Mouse (Mus musculus): Measurements from ENCODE around the gene Erg.

The Erg gene

GRCm38 (mm10) chr16:95388292-95388691 is 198.1 kb downstream of the Erg start:
- no peak for DNase-seq (ENCODE audit: low spot score)

- no peak for DNase-seq (ENCODE audit: low spot score)
Measured at GRCm38 (mm10) chr16:95387008-95387407, 199.4 kb downstream of the Erg start.

GRCm38 (mm10) chr16:95385299-95385973 is 201.0 kb downstream of the Erg start:
- DNase-seq (ENCODE audit: low spot score) = no peak

GRCm38 (mm10) chr16:95384590-95385148 is 201.7 kb downstream of the Erg start:
- DNase-seq (ENCODE audit: low spot score) = no peak

- peak; percentile 25 for DNase-seq (ENCODE audit: low spot score)
Measured at GRCm38 (mm10) chr16:95382251-95382650, 204.1 kb downstream of the Erg start.

GRCm38 (mm10) chr16:95376834-95377233 is 209.6 kb downstream of the Erg start:
- no peak for DNase-seq (ENCODE audit: low spot score)

GRCm38 (mm10) chr16:95376364-95376763 is 210.0 kb downstream of the Erg start:
- no peak for DNase-seq (ENCODE audit: low spot score)

GRCm38 (mm10) chr16:95374646-95375045 is 211.7 kb downstream of the Erg start:
- DNase-seq (ENCODE audit: low spot score) = no peak

GRCm38 (mm10) chr16:95372960-95373359 is 213.4 kb downstream of the Erg start:
- DNase-seq (ENCODE audit: low spot score) = peak; percentile 60

- no peak for DNase-seq (ENCODE audit: low spot score)
Measured at GRCm38 (mm10) chr16:95371713-95372112, 214.7 kb downstream of the Erg start.

- DNase-seq (ENCODE audit: low spot score) = no peak
Measured at GRCm38 (mm10) chr16:95366989-95367765, 219.2 kb downstream of the Erg start.

GRCm38 (mm10) chr16:95365214-95365613 is 221.2 kb downstream of the Erg start:
- no peak for DNase-seq (ENCODE audit: low spot score)

GRCm38 (mm10) chr16:95363632-95364465 is 222.5 kb downstream of the Erg start:
- DNase-seq (ENCODE audit: low spot score) = no peak

GRCm38 (mm10) chr16:95361950-95362349 is 224.4 kb downstream of the Erg start:
- DNase-seq (ENCODE audit: low spot score) = no peak

GRCm38 (mm10) chr16:95360940-95361489 is 225.4 kb downstream of the Erg start:
- DNase-seq (ENCODE audit: low spot score) = no peak

GRCm38 (mm10) chr16:95360214-95360850 is 226.1 kb downstream of the Erg start:
- no peak for DNase-seq (ENCODE audit: low spot score)

GRCm38 (mm10) chr16:95356962-95357955 is 229.1 kb downstream of the Erg start:
- no peak for DNase-seq (ENCODE audit: low spot score)

- no peak for DNase-seq (ENCODE audit: low spot score)
Measured at GRCm38 (mm10) chr16:95353838-95354237, 232.6 kb downstream of the Erg start.

- no peak for DNase-seq (ENCODE audit: low spot score)
Measured at GRCm38 (mm10) chr16:95352266-95352665, 234.1 kb downstream of the Erg start.

GRCm38 (mm10) chr16:95350499-95350898 is 235.9 kb downstream of the Erg start:
- no peak for DNase-seq (ENCODE audit: low spot score)

Measured in ovary, adult 18-20 months (tissue).